Mouse (Mus musculus): ENCODE measurements around the gene Sbk2. TPM values are rescaled to one million over a fixed set of nuclear protein-coding genes. Genes with fewer than 3 reads are reported as not detected.

The Sbk2 gene
- polyA plus RNA-seq, 1 experiment: 0.58 TPM

DNA sequence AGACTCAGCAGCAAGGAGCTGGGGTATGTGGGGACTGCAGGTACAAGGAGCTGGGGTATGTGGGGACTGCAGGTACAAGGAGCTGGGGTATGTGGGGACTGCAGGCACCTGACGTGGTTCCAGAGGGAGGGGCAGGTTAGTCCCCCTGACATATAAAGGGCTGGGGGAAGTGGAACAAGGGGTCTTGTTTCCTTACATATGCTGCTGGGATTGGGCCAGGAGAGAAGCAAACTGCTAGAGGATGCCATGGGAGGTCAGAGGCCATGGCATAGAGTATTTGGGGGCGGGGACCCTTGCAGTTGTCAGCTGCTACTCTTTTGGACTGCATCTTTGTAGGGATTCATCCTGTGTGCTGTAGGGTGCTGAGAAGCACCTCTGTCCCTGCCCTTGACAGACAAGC lies 46.7 kb downstream of the Sbk2 start:
- H3K27ac ChIP-seq (ENCODE audit: insufficient read depth, low read depth, low read length): no peak overlapping the region
- H3K4me1 ChIP-seq (ENCODE audit: control insufficient read depth, insufficient read depth, low read length): peaks cover 18% of the 10 kb centered on the region
- TF ChIP-seq POLR2A (IDR thresholded peaks at IDR 0.05; ENCODE audit: borderline replicate concordance, low read depth, low read length) (no peak), CTCF (IDR thresholded peaks at IDR 0.05; ENCODE audit: low read depth, low read length) (no peak)
- no peak overlapping the region for H3K4me3 ChIP-seq (ENCODE audit: insufficient read depth, low read length)

DNA sequence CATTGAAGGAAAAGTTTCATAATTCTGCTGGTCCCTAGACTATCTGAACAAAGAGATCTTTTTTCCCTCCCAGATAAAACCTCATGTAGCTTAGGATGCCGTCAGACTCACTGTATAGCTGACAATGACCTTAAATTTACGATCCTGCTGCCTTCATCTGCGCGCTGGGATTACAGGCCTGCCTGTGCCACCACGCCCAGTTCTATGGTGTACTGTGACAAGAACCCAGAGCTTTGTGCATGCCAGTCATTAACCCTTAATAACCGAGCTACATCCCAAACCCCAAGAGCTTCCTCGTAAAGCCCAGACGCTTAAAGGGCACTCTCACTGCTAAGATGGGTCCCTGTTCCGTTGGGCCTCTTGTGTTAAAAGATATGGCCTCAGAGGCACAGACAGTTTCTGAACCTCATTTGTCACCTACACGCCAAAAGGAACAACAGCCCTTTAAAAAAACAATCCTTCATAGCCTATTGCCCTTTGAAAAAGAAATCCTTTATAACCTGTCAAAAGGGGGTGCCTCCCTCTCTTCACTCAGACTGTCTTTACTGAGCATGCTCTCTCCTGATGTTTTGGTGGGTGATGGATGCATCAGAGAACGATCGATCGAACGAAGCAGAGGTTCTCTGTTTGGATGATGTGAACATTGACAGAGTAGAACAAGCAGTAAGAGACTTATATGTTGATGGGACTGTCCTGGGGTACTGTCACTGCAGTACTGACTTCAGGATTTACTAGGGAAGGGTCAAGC lies 48.4 kb downstream of the Sbk2 start:
- Histone ChIP-seq H3K4me3 (ENCODE audit: insufficient read depth, low read length) (peak overlapping the region; percentile 98), H3K27ac (ENCODE audit: insufficient read depth, low read depth, low read length) (peak overlapping the region; percentile 75), H3K4me1 (ENCODE audit: control insufficient read depth, insufficient read depth, low read length) (peaks cover 10% of the 10 kb centered on the region)
- TF ChIP-seq CTCF (IDR thresholded peaks at IDR 0.05; ENCODE audit: low read depth, low read length): no peak
- no peak for TF ChIP-seq POLR2A (IDR thresholded peaks at IDR 0.05; ENCODE audit: borderline replicate concordance, low read depth, low read length)

DNA sequence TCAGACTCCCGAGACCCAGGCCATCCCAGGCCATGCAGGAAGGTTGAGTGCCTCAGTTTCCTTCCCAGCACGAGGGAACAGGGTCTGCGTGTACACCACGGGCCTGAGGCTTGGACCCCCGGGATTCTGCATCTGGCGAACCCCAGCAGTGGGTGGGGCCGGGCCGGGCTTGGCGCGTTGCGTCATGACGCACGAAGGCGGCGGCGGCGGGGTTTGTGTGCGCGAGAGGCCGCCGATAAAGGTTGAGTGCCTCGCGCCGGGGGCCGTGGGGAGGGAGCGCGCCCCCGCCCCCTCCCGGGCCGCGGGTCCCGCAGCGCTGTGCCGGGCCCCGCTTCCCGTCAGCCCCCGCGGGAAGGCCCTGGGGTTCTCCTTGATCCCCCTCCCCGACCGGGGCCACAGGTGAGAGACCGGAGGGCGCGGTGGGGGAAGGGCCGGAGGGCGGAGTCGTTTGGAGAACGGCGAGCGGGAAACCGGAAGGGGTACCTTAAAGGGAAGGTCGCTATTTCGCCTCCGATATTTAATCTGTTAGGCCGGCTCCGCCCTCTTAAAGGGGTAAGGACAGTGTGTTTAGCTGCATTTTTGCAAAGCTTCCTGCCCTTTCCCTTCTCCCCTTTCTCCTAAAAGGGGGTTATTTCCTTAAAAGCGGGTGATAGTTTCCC lies 49.1 kb downstream of the Sbk2 start, which contains the start of gene Zfp628:
TSS of gene Zfp628 (plus strand) at position 211 of the 659 bp plus-strand sequence.
- peaks cover 10% of the 10 kb centered on the region for H3K4me1 ChIP-seq (ENCODE audit: control insufficient read depth, insufficient read depth, low read length)
- TF ChIP-seq POLR2A (IDR thresholded peaks at IDR 0.05; ENCODE audit: borderline replicate concordance, low read depth, low read length) (peak; percentile 61; the same call in 1 of the 2 replicates), CTCF (IDR thresholded peaks at IDR 0.05; ENCODE audit: low read depth, low read length) (no peak)
- peak within 1 kb of the TSS; percentile 98 for H3K4me3 ChIP-seq (ENCODE audit: insufficient read depth, low read length)
- H3K27ac ChIP-seq (ENCODE audit: insufficient read depth, low read depth, low read length): peak within 1 kb of the TSS; percentile 75

DNA sequence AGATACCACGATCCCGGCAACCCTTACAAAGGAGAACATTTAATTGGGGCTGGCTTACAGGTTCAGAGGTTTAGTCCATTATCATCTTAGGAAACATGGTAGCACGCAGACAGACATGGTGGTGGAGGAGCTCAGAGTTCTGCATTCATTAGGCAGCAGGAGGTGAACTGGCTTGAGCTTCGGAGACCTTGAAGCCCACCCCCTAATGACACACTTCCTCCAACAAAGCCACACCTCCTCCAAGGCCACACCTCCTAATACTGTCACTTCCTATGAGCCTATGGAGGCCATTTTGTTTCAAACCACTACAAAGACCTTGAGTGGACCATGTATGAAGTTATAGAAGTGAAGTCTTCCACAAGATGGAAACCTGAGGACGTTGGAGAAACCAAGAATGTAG lies 52.0 kb downstream of the Sbk2 start:
- Histone ChIP-seq H3K27ac (ENCODE audit: insufficient read depth, low read depth, low read length) (no peak overlapping the region), H3K4me1 (ENCODE audit: control insufficient read depth, insufficient read depth, low read length) (peaks cover 10% of the 10 kb centered on the region), H3K4me3 (ENCODE audit: insufficient read depth, low read length) (no peak overlapping the region)
- TF ChIP-seq POLR2A (IDR thresholded peaks at IDR 0.05; ENCODE audit: borderline replicate concordance, low read depth, low read length) (no peak), CTCF (IDR thresholded peaks at IDR 0.05; ENCODE audit: low read depth, low read length) (no peak)

DNA sequence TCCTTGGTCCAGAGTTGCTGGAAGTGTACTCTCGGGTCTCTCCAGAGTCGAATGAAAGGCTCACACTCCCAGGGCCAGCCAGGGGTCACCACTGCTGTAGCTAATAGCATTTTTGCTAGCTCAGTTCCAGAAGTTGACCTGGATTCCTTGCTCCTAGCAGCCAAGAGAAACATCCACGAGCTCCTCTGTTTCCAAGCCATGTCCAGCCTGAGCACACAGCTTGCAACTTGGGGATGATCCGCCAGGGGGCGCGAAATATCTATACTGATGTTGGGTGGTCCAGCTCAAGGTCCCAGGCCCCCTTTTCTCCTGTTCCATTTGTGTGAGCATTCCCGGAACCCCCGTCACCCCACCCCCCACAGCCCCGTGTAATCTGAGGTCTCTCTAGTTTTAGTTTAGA lies 52.6 kb downstream of the Sbk2 start:
- H3K27ac ChIP-seq (ENCODE audit: insufficient read depth, low read depth, low read length): no peak overlapping the region
- no peak for TF ChIP-seq POLR2A (IDR thresholded peaks at IDR 0.05; ENCODE audit: borderline replicate concordance, low read depth, low read length)
- peak; percentile 64 for TF ChIP-seq CTCF (IDR thresholded peaks at IDR 0.05; ENCODE audit: low read depth, low read length)
- H3K4me1 ChIP-seq (ENCODE audit: control insufficient read depth, insufficient read depth, low read length): peaks cover 8% of the 10 kb centered on the region
- no peak overlapping the region for H3K4me3 ChIP-seq (ENCODE audit: insufficient read depth, low read length)

DNA sequence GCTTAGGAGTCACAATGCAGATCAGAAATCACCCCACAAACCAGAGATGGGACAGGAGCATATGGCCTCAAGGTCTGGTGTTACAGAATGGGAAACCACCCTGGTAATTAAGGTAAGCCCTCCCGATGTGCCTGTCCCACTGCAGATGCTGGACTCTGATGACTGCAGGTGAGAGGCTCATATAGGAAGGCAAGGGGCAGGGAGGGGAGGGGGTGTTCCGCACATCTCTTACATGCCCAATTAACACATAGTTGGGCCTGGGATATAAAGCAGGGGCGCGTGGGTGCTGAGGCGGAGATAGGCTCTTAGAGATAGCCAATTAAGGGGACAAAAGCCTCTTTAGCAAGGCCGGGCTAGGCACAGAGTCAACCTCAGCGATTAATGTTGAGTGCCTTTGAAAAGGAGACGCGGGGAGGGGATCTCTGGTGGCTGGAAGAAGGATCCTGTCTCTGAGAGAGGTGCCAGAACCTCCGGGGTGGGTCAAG lies 57.7 kb downstream of the Sbk2 start, which contains the start of gene Gm36210:
TSS of gene Gm36210 (minus strand) at position 51 of the 485 bp plus-strand sequence.
- no peaks in the 10 kb centered on the region for H3K4me1 ChIP-seq (ENCODE audit: control insufficient read depth, insufficient read depth, low read length)
- H3K27ac ChIP-seq (ENCODE audit: insufficient read depth, low read depth, low read length): no peak within 1 kb of the TSS
- TF ChIP-seq CTCF (IDR thresholded peaks at IDR 0.05; ENCODE audit: low read depth, low read length) (no peak), POLR2A (IDR thresholded peaks at IDR 0.05; ENCODE audit: borderline replicate concordance, low read depth, low read length) (no peak)
- no peak within 1 kb of the TSS for H3K4me3 ChIP-seq (ENCODE audit: insufficient read depth, low read length)

DNA sequence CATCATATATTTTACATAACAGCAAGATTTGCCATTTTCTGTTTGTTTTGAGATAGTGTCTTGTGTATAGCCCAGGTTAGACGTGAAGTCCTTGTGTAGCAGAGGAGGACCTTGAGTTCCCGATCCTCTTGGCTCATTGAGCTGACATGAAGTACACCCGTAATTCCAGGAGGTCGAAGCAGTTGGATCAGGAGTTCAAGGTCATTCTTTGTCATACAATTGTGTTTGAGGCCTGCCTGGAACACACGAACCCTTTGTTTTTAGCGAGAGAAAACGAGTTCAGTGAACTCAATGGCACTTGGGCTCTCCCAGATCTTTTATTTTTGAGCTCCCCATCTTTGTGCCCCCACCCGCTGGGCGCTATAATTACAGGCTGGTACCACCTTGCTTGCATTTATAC lies 61.8 kb downstream of the Sbk2 start:
- Histone ChIP-seq H3K27ac (ENCODE audit: insufficient read depth, low read depth, low read length) (no peak overlapping the region), H3K4me3 (ENCODE audit: insufficient read depth, low read length) (no peak overlapping the region), H3K4me1 (ENCODE audit: control insufficient read depth, insufficient read depth, low read length) (no peaks in the 10 kb centered on the region)
- TF ChIP-seq CTCF (IDR thresholded peaks at IDR 0.05; ENCODE audit: low read depth, low read length): no peak
- TF ChIP-seq POLR2A (IDR thresholded peaks at IDR 0.05; ENCODE audit: borderline replicate concordance, low read depth, low read length): no peak

DNA sequence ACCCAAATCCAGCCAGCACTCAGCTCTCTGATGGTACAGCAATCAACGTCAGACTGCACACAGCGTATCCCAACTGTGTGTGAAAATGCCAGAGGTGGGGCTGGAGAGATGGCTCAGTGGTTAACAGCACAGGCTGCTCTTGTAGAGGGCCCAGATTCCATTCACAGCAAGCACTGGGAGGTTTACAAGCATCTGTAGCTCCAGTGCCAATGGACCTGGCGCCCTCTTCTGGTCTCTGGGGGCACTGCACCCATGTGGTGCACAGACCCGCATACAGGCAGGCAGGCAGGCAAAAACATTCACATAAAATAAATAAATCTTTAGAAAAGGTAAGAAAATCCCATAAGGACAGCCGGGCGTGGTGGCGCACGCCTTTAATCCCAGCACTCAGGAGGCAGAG lies 63.0 kb downstream of the Sbk2 start:
- no peak for TF ChIP-seq POLR2A (IDR thresholded peaks at IDR 0.05; ENCODE audit: borderline replicate concordance, low read depth, low read length)
- peak; percentile 43; the same call in 1 of the 2 replicates for TF ChIP-seq CTCF (IDR thresholded peaks at IDR 0.05; ENCODE audit: low read depth, low read length)
- Histone ChIP-seq H3K4me1 (ENCODE audit: control insufficient read depth, insufficient read depth, low read length) (no peaks in the 10 kb centered on the region), H3K27ac (ENCODE audit: insufficient read depth, low read depth, low read length) (no peak overlapping the region), H3K4me3 (ENCODE audit: insufficient read depth, low read length) (no peak overlapping the region)

DNA sequence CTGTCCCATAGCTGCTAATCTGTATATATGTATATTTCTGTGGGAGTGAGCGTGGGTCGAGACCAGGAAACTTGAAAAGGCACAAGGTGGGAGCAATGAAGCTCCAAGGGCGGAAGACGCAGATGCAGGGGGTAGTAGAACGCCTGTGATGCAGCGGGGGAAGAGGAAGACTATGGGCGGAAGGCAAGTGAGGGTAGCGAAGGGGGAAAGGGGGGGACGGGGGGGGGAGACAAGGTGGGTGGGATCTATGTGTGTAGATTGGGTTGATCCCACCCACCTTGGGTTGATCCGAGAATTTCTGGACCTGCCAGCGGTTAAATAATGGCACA lies 63.7 kb downstream of the Sbk2 start:
- Histone ChIP-seq H3K4me3 (ENCODE audit: insufficient read depth, low read length) (no peak overlapping the region), H3K27ac (ENCODE audit: insufficient read depth, low read depth, low read length) (no peak overlapping the region), H3K4me1 (ENCODE audit: control insufficient read depth, insufficient read depth, low read length) (no peaks in the 10 kb centered on the region)
- TF ChIP-seq POLR2A (IDR thresholded peaks at IDR 0.05; ENCODE audit: borderline replicate concordance, low read depth, low read length) (no peak), CTCF (IDR thresholded peaks at IDR 0.05; ENCODE audit: low read depth, low read length) (no peak)

All from bone marrow macrophage, adult 2 months (primary cell).